Mouse (Mus musculus): ENCODE results near the gene Dcaf4. TPM values are rescaled to one million over a fixed set of nuclear protein-coding genes. Genes with fewer than 3 reads are reported as not detected.

Gene Dcaf4
- total and polyA plus RNA-seq, 2 experiments, result 3.0 to 5.4 TPM

DNA sequence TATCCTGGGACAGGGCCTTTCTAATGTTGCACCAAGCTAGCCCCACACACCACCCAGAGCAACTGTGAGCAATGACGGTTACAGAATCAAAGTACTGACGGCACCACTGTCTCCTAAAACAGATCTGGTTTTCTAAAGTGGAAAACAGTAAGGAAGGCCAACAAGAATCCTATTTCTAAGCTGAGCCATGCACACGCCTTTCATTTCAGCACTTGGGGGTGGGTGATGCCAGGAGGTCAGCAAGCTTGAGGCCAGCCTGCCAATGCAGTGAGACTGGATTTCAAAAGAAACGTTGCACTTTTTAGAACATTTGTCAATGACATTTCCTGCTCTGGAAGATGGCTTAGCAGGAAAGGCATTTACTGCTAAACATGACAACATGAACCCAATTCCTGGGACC lies 33.5 kb downstream of the Dcaf4 start:
- Histone ChIP-seq H3K79me2 (ENCODE audit: control insufficient read depth, insufficient read depth, low read length) (no peaks in the 10 kb centered on the region), H3K4me3 (ENCODE audit: insufficient read depth, low read depth, low read length) (no peak overlapping the region), H3K27ac (replicated peaks; ENCODE audit: insufficient read depth, low read depth, low read length) (no peak overlapping the region), H3K27me3 (ENCODE audit: control insufficient read depth, insufficient read depth, low read length) (no peaks in the 10 kb centered on the region), H3K36me3 (ENCODE audit: control insufficient read depth, insufficient read depth, low read length) (peaks cover 87% of the 10 kb centered on the region), H3K4me1 (ENCODE audit: control insufficient read depth, insufficient read depth, low read length) (no peaks in the 10 kb centered on the region), H3K9ac (ENCODE audit: low read depth, low read length) (no peak overlapping the region)
- TF ChIP-seq POLR2A (IDR thresholded peaks at IDR 0.05; ENCODE audit: extremely low read depth, insufficient read depth, low read length) (no peak), CTCF (IDR thresholded peaks at IDR 0.05; ENCODE audit: low read depth, low read length) (no peak)
- no peak for DNase-seq (ENCODE audit: extremely low read depth, low read depth, low spot score)
- WGBS, result 73% methylated on average over 4 of the region's 4 CpGs

DNA sequence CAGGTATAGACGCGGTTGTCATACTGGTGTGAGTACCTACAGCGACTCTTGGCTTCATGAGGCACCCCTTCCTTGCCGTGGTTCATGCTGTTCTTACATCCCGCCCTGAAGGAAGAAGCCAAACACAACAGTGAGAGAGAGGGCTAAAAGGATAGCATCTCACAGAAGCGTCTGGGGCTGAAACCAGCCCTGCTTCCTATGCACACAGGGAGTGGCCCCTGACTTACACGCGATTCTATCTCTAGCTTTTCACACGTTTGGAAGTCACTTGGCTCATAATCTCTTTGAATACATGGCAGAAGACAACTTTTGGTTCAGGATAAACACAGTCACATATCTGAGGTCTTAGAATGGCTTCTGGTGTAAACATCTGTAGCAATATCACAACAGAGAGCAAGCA lies 35.3 kb downstream of the Dcaf4 start:
- Histone ChIP-seq H3K27ac (replicated peaks; ENCODE audit: insufficient read depth, low read depth, low read length) (no peak overlapping the region), H3K4me1 (ENCODE audit: control insufficient read depth, insufficient read depth, low read length) (no peaks in the 10 kb centered on the region), H3K79me2 (ENCODE audit: control insufficient read depth, insufficient read depth, low read length) (no peaks in the 10 kb centered on the region; the same call in 1 of the 2 replicates), H3K4me3 (ENCODE audit: insufficient read depth, low read depth, low read length) (no peak overlapping the region), H3K27me3 (ENCODE audit: control insufficient read depth, insufficient read depth, low read length) (no peaks in the 10 kb centered on the region), H3K36me3 (ENCODE audit: control insufficient read depth, insufficient read depth, low read length) (peaks cover 73% of the 10 kb centered on the region), H3K9ac (ENCODE audit: low read depth, low read length) (no peak overlapping the region)
- 75% methylated on average over 9 of the region's 9 CpGs for WGBS
- no peak for DNase-seq (ENCODE audit: extremely low read depth, low read depth, low spot score)
- no peak for TF ChIP-seq POLR2A (IDR thresholded peaks at IDR 0.05; ENCODE audit: extremely low read depth, insufficient read depth, low read length)

DNA sequence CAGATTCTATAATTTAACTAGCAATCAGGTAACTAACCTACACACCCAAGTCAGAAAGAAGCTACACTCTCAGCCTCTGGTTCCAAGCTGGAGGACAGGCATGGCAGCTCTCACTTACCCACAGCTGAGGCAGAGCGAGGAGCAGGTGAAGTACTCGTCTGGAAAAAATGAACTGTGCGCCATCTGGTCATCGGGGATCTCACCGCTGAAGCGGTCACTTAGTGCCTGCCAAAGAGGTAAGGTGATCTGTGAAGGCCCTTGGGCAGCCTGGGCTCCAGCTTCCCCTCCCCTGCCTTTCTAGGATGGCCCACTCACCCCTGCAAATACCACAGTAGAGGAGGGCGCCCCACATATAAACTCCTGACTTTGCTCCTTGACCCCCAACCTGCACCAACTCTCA lies 38.2 kb downstream of the Dcaf4 start:
- Histone ChIP-seq H3K27me3 (ENCODE audit: control insufficient read depth, insufficient read depth, low read length) (no peaks in the 10 kb centered on the region), H3K79me2 (ENCODE audit: control insufficient read depth, insufficient read depth, low read length) (peaks cover 2% of the 10 kb centered on the region; the same call in 1 of the 2 replicates), H3K36me3 (ENCODE audit: control insufficient read depth, insufficient read depth, low read length) (peaks cover 74% of the 10 kb centered on the region), H3K4me1 (ENCODE audit: control insufficient read depth, insufficient read depth, low read length) (no peaks in the 10 kb centered on the region), H3K9ac (ENCODE audit: low read depth, low read length) (no peak overlapping the region), H3K27ac (replicated peaks; ENCODE audit: insufficient read depth, low read depth, low read length) (no peak overlapping the region), H3K4me3 (ENCODE audit: insufficient read depth, low read depth, low read length) (no peak overlapping the region)
- no peak for DNase-seq (ENCODE audit: extremely low read depth, low read depth, low spot score)
- 89% methylated on average over 7 of the region's 7 CpGs for WGBS
- TF ChIP-seq POLR2A (IDR thresholded peaks at IDR 0.05; ENCODE audit: extremely low read depth, insufficient read depth, low read length), result no peak

DNA sequence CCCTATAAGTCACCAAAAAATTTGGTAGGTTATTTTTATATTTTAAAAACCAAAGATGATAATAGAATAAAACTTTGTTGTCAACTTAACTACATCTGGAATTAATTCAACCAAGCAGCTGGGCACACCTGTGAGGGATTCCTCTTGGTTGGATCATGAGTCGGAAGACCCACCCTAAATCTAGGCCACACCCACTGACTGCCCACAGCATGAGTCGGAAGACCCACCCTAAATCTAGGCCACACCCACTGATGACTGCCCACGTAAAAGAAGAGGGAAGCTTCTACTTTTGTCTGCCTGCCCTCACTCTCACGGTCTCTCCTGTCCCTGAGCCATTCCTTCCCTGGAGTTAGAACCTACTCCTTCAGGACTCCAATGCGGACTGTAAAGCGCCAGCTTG lies 39.9 kb downstream of the Dcaf4 start:
- no peak overlapping the region for H3K4me3 ChIP-seq (ENCODE audit: insufficient read depth, low read depth, low read length)
- H3K9ac ChIP-seq (ENCODE audit: low read depth, low read length), result no peak overlapping the region
- H3K27me3 ChIP-seq (ENCODE audit: control insufficient read depth, insufficient read depth, low read length), result no peaks in the 10 kb centered on the region
- WGBS, result 89% methylated on average over 6 of the region's 6 CpGs
- TF ChIP-seq CTCF (IDR thresholded peaks at IDR 0.05; ENCODE audit: low read depth, low read length) (no peak), POLR2A (IDR thresholded peaks at IDR 0.05; ENCODE audit: extremely low read depth, insufficient read depth, low read length) (no peak)
- no peak for DNase-seq (ENCODE audit: extremely low read depth, low read depth, low spot score)
- H3K27ac ChIP-seq (replicated peaks; ENCODE audit: insufficient read depth, low read depth, low read length), result no peak overlapping the region
- no peaks in the 10 kb centered on the region for H3K4me1 ChIP-seq (ENCODE audit: control insufficient read depth, insufficient read depth, low read length)
- peaks cover 2% of the 10 kb centered on the region; the same call in 1 of the 2 replicates for H3K79me2 ChIP-seq (ENCODE audit: control insufficient read depth, insufficient read depth, low read length)
- peaks cover 72% of the 10 kb centered on the region for H3K36me3 ChIP-seq (ENCODE audit: control insufficient read depth, insufficient read depth, low read length)

DNA sequence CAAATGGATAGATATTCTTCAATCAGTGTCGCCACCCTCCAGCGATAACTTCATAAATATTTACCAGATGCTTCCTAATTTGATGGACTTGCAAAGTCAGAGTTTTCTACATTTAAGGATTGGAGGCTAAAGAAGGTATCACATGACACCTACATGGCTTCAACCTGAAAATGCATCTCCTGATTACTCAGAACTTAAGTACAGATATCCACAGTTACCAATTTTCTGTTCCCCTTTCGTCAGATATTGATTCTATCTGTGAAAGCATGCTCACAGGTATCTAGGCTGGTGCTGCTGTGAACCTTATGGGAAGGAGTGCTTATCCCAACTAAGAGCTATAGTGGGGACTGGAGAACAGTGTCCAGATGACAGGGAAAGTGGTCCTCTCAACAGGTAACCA lies 42.3 kb downstream of the Dcaf4 start:
- no peaks in the 10 kb centered on the region for H3K4me1 ChIP-seq (ENCODE audit: control insufficient read depth, insufficient read depth, low read length)
- TF ChIP-seq CTCF (IDR thresholded peaks at IDR 0.05; ENCODE audit: low read depth, low read length) (no peak), POLR2A (IDR thresholded peaks at IDR 0.05; ENCODE audit: extremely low read depth, insufficient read depth, low read length) (no peak)
- no peaks in the 10 kb centered on the region for H3K27me3 ChIP-seq (ENCODE audit: control insufficient read depth, insufficient read depth, low read length)
- no peak overlapping the region for H3K27ac ChIP-seq (replicated peaks; ENCODE audit: insufficient read depth, low read depth, low read length)
- WGBS, result 87% methylated on average over 3 of the region's 3 CpGs
- H3K79me2 ChIP-seq (ENCODE audit: control insufficient read depth, insufficient read depth, low read length), result peaks cover 2% of the 10 kb centered on the region; the same call in 1 of the 2 replicates
- H3K9ac ChIP-seq (ENCODE audit: low read depth, low read length), result no peak overlapping the region
- no peak overlapping the region for H3K4me3 ChIP-seq (ENCODE audit: insufficient read depth, low read depth, low read length)
- DNase-seq (ENCODE audit: extremely low read depth, low read depth, low spot score), result no peak
- H3K36me3 ChIP-seq (ENCODE audit: control insufficient read depth, insufficient read depth, low read length), result peaks cover 68% of the 10 kb centered on the region

DNA sequence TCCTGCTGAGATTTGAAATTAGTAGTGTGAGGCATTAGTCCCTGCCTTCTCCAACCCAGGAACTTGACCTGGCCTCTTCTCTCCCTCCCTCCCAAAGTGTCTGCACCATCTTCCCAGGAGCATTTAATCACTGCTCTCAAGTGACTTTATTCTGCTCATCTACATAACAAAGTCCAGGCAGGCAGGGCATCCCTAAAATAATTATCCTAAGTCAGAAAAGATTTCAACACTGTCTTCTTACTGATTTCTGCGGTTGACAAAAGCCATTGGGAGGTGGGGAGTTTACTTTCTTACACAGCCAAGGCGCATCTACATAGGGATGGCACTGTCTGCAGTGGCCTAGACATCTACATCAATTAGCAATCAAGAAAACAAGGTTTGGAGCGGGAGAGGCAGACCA lies 49.6 kb downstream of the Dcaf4 start:
- Histone ChIP-seq H3K27me3 (ENCODE audit: control insufficient read depth, insufficient read depth, low read length) (no peaks in the 10 kb centered on the region), H3K4me1 (ENCODE audit: control insufficient read depth, insufficient read depth, low read length) (peaks cover 2% of the 10 kb centered on the region; the same call in 1 of the 2 replicates), H3K4me3 (ENCODE audit: insufficient read depth, low read depth, low read length) (no peak overlapping the region), H3K9ac (ENCODE audit: low read depth, low read length) (no peak overlapping the region), H3K79me2 (ENCODE audit: control insufficient read depth, insufficient read depth, low read length) (peaks cover 15% of the 10 kb centered on the region; the same call in 1 of the 2 replicates), H3K27ac (replicated peaks; ENCODE audit: insufficient read depth, low read depth, low read length) (no peak overlapping the region), H3K36me3 (ENCODE audit: control insufficient read depth, insufficient read depth, low read length) (peaks cover 75% of the 10 kb centered on the region)
- DNase-seq (ENCODE audit: extremely low read depth, low read depth, low spot score), result no peak
- WGBS, result 92% methylated on average over 3 of the region's 3 CpGs
- no peak for TF ChIP-seq POLR2A (IDR thresholded peaks at IDR 0.05; ENCODE audit: extremely low read depth, insufficient read depth, low read length)
- no peak for TF ChIP-seq CTCF (IDR thresholded peaks at IDR 0.05; ENCODE audit: low read depth, low read length)

All from liver, adult 2 months (tissue).